21 mouse cellular contexts compared by ENCODE assay signal in genomic region chr8:85362211-85362610, GRCm38 (mm10). TPM values are rescaled to one million over a fixed set of nuclear protein-coding genes. Genes with fewer than 3 reads are reported as not detected.
DNase-seq lines count a peak whose midpoint lies in the region; ATAC-seq and TF ChIP-seq lines count a peak whose summit lies in the region.
"Had no signal": no experiment of that assay in that cellular context is flagged by ENCODE, and none has a peak within 500 bp of the region (broad histone marks: within the 10 kb centered on the region; RNA-seq: fewer than 3 reads in every experiment).

No protein-coding gene starts in this region.

- peak overlapping the region; percentile 82 for H3K4me2 ChIP-seq in heart, embryonic 13.5 days
- peak overlapping the region; percentile 73 for H3K4me2 ChIP-seq in heart, postnatal 0 days (ENCODE audit: low read depth, low read length)
- H3K4me2 ChIP-seq: embryonic facial prominence, embryonic 13.5 days; forebrain, embryonic 12.5 days; hindbrain, embryonic 13.5 days had no signal

- peak overlapping the region; percentile 0; the same call in 1 of the 2 replicates for H3K9ac ChIP-seq in heart, adult 2 months (ENCODE audit: low read depth, low read length)
- H3K9ac ChIP-seq in heart, embryonic 13.5 days, result peak overlapping the region; percentile 92
- H3K9ac ChIP-seq in heart, postnatal 0 days (replicated peaks; ENCODE audit: low read depth, low read length), result peak overlapping the region; percentile 86; the same call in 1 of the 2 replicates
- H3K9ac ChIP-seq: embryonic facial prominence, embryonic 13.5 days; forebrain, embryonic 12.5 days; hindbrain, embryonic 13.5 days had no signal

- DNase-seq in heart, adult 2 months, result no peak
- DNase-seq in heart, postnatal 14 days, result no peak
- DNase-seq in heart, postnatal 36 days, result no peak
- no peak for DNase-seq in embryonic facial prominence, embryonic 10.5 days (ENCODE audit: low spot score)
- no peak for DNase-seq in heart, postnatal 0 days (ENCODE audit: low spot score)
- DNase-seq in layer of hippocampus, postnatal 25 days (ENCODE audit: extremely low spot score in 1 of 2, low spot score in 1 of 2), result no peak
- DNase-seq: adrenal gland, postnatal 14 days; cerebellum, adult 11-12 months; cerebellum, adult 9-10 months; cerebellum, postnatal 25 days; gastrocnemius, postnatal 10 days; kidney, adult 11 months had no signal

- H3K79me2 ChIP-seq in heart, adult 2 months (replicated peaks; ENCODE audit: control insufficient read depth, insufficient read depth, low read length), result no peaks in the 10 kb centered on the region

- no peaks in the 10 kb centered on the region for H3K9me3 ChIP-seq in heart, embryonic 13.5 days
- H3K9me3 ChIP-seq in embryonic facial prominence, embryonic 10.5 days, result no peaks in the 10 kb centered on the region
- H3K9me3 ChIP-seq in heart, postnatal 0 days (replicated peaks; ENCODE audit: control insufficient read depth, low read length), result no peaks in the 10 kb centered on the region
- H3K9me3 ChIP-seq: embryonic facial prominence, embryonic 13.5 days; forebrain, embryonic 12.5 days; hindbrain, embryonic 13.5 days had no signal

- 40% methylated on average over 4 of the region's 4 CpGs for WGBS in heart, adult 2 months
- 45% methylated on average over 4 of the region's 4 CpGs for WGBS in heart, embryonic 13.5 days
- 70% methylated on average over 4 of the region's 4 CpGs for WGBS in embryonic facial prominence, embryonic 10.5 days
- 38% methylated on average over 4 of the region's 4 CpGs for WGBS in heart, postnatal 0 days

- 0 out of 2 replicates have a peak, but pooled peaks have one; percentile 12 for TF ChIP-seq EP300 in heart, adult 2 months (IDR thresholded peaks at IDR 0.05; ENCODE audit: insufficient read depth, low read depth, low read length)
- TF ChIP-seq EP300 in heart, postnatal 0 days (IDR thresholded peaks at IDR 0.05; ENCODE audit: low read depth), result no peak

- intact Hi-C loops in heart, adult 2 months (cut with DNase I), result loop anchor here (5.0 kb wide), 1 partner anchor 35 kb away; no protein-coding TSS in a partner anchor
- intact Hi-C loops in heart, postnatal 14 days (cut with DNase I), result loop anchor here (5.0 kb wide), 1 partner anchor 35 kb away; no protein-coding TSS in a partner anchor
- intact Hi-C loops in heart, postnatal 36 days (cut with DNase I), result no loop called here

- H3K4me3 ChIP-seq in heart, adult 2 months, result peak overlapping the region; percentile 57
- peak overlapping the region; percentile 67 for H3K4me3 ChIP-seq in heart, embryonic 13.5 days
- no peak overlapping the region for H3K4me3 ChIP-seq in embryonic facial prominence, embryonic 10.5 days
- peak overlapping the region; percentile 68 for H3K4me3 ChIP-seq in heart, postnatal 0 days (ENCODE audit: low read depth, low read length)
- H3K4me3 ChIP-seq: embryonic facial prominence, embryonic 13.5 days; forebrain, embryonic 12.5 days; hindbrain, embryonic 13.5 days had no signal

- no peak for TF ChIP-seq CTCF in heart, adult 2 months (IDR thresholded peaks at IDR 0.05)
- TF ChIP-seq CTCF in heart, postnatal 0 days (IDR thresholded peaks at IDR 0.05; ENCODE audit: low read depth), result no peak

- H3K36me3 ChIP-seq in heart, adult 2 months (ENCODE audit: control insufficient read depth, insufficient read depth, low read length), result peaks cover 6% of the 10 kb centered on the region
- H3K36me3 ChIP-seq in heart, embryonic 13.5 days, result peaks cover 30% of the 10 kb centered on the region
- no peaks in the 10 kb centered on the region for H3K36me3 ChIP-seq in embryonic facial prominence, embryonic 10.5 days (replicated peaks)
- H3K36me3 ChIP-seq in heart, postnatal 0 days (replicated peaks; ENCODE audit: control insufficient read depth, insufficient read depth, low read length), result peaks cover 27% of the 10 kb centered on the region
- H3K36me3 ChIP-seq: embryonic facial prominence, embryonic 13.5 days; forebrain, embryonic 12.5 days; hindbrain, embryonic 13.5 days had no signal

- peak overlapping the region; percentile 85; the same call in 1 of the 2 replicates for H3K27ac ChIP-seq in heart, adult 2 months
- H3K27ac ChIP-seq in heart, embryonic 13.5 days (replicated peaks), result peak overlapping the region; percentile 68
- 0 out of 2 replicates have a peak overlapping the region, but pooled peaks have one; percentile 1 for H3K27ac ChIP-seq in embryonic facial prominence, embryonic 10.5 days (replicated peaks)
- peak overlapping the region; percentile 40; the same call in 1 of the 2 replicates for H3K27ac ChIP-seq in heart, postnatal 0 days (ENCODE audit: low read depth)
- H3K27ac ChIP-seq: embryonic facial prominence, embryonic 13.5 days; forebrain, embryonic 12.5 days; hindbrain, embryonic 13.5 days; hindbrain, postnatal 0 days had no signal

- no peak for TF ChIP-seq POLR2A in heart, adult 2 months (IDR thresholded peaks at IDR 0.05; ENCODE audit: insufficient read depth, low read depth, low read length)

- peaks cover 2% of the 10 kb centered on the region; the same call in 1 of the 2 replicates for H3K4me1 ChIP-seq in heart, adult 2 months (ENCODE audit: control insufficient read depth, insufficient read depth, low read length)
- peaks cover 62% of the 10 kb centered on the region for H3K4me1 ChIP-seq in heart, embryonic 13.5 days
- H3K4me1 ChIP-seq in embryonic facial prominence, embryonic 10.5 days, result peaks cover 26% of the 10 kb centered on the region
- peaks cover 16% of the 10 kb centered on the region for H3K4me1 ChIP-seq in heart, postnatal 0 days (ENCODE audit: control insufficient read depth, insufficient read depth)
- H3K4me1 ChIP-seq: hindbrain, embryonic 13.5 days had no signal

- no peak for ATAC-seq in heart, embryonic 13.5 days (ENCODE audit: extremely low read depth, insufficient number of reproducible peaks, low FRiP score, low TSS enrichment)
- ATAC-seq in heart, postnatal 0 days (ENCODE audit: insufficient read depth, low read depth), result no peak
- ATAC-seq: activated CD4-positive, CD25-positive, alpha-beta regulatory T cell, adult 4 months; forebrain, embryonic 16.5 days; hindbrain, postnatal 0 days; Patski had no signal

- H3K27me3 ChIP-seq in heart, adult 2 months (ENCODE audit: control insufficient read depth, insufficient read depth, low read length), result no peaks in the 10 kb centered on the region
- H3K27me3 ChIP-seq in heart, embryonic 13.5 days (replicated peaks), result no peaks in the 10 kb centered on the region
- no peaks in the 10 kb centered on the region for H3K27me3 ChIP-seq in embryonic facial prominence, embryonic 10.5 days (replicated peaks; ENCODE audit: low read depth, poor library complexity, severe bottlenecking)
- H3K27me3 ChIP-seq in heart, postnatal 0 days (ENCODE audit: control insufficient read depth, insufficient read depth, low read length), result no peaks in the 10 kb centered on the region
- H3K27me3 ChIP-seq: CH12.LX; embryonic facial prominence, embryonic 13.5 days; forebrain, embryonic 12.5 days; hindbrain, embryonic 13.5 days; Patski had no signal

RNA-seq across cellular contexts. Expression of gene Mylk3, which starts 23.9 kb away (rescaled TPM):
- total RNA-seq in heart, adult 2 months (2021), result 100 to 1,000 TPM; 422 to 470 TPM
- polyA plus RNA-seq in heart, adult 2 months (2012; rRNA removed), result 180 and 297 TPM in 2 replicates
- total RNA-seq in heart, postnatal 14 days (2021), result 100 to 1,000 TPM; 332 to 359 TPM
- 197 and 216 TPM in 2 replicates for polyA plus RNA-seq in heart, embryonic 13.5 days (2015; fragmentation: Nextera tagmentation; extraction: Ambion mirVana)
- total RNA-seq in heart, postnatal 36 days (2021), result 100 to 1,000 TPM; 418 to 460 TPM
- 2.6 TPM in 2 replicates for polyA plus RNA-seq in embryonic facial prominence, embryonic 10.5 days (2016; fragmentation: Nextera tagmentation; extraction: Ambion mirVana)
- total RNA-seq in heart, postnatal 0 days (2014; rRNA removed; ENCODE audit: low replicate concordance), result 398 and 403 TPM in 2 replicates
- 321 and 340 TPM in 2 replicates for polyA plus RNA-seq in heart, postnatal 0 days (2015; fragmentation: Nextera tagmentation; extraction: Ambion mirVana)
- total RNA-seq in layer of hippocampus, postnatal 25 days (2021), result 1 to 10 TPM; 2.2 to 2.4 TPM
- polyA plus RNA-seq: activated CD4-positive, CD25-positive, alpha-beta regulatory T cell, adult 4 months; Patski had no signal

Comparison
In these comparisons a context has a peak if more than half of its experiments do, and no peak if none do; other contexts are left out.
1. H3K27ac ChIP-seq: peak in every context shown above with its lines; median percentile 85 in heart, adult 2 months; 68 in heart, embryonic 13.5 days; 40 in heart, postnatal 0 days; 1 in embryonic facial prominence, embryonic 10.5 days.
2. H3K9ac ChIP-seq: peak in every context shown above with its lines; median percentile 92 in heart, embryonic 13.5 days; 86 in heart, postnatal 0 days; 0 in heart, adult 2 months.
3. RNA of gene Mylk3, which starts 23.9 kb away (total RNA-seq): 422 to 470 TPM in heart, adult 2 months, 418 to 460 TPM in heart, postnatal 36 days, 398 to 403 TPM in heart, postnatal 0 days and 332 to 359 TPM in heart, postnatal 14 days; 2.2 to 2.4 TPM in layer of hippocampus, postnatal 25 days; every median in the first group is over 10 times any median in the second.